Mouse (Mus musculus) cerebellum, adult 2 months (tissue): ENCODE measurements around the gene Tfap2e.

Source experiments
- CTCF ChIP-seq: fragments of 200-500 bp; IDR thresholded peaks from 2 replicates; pipeline ENCODE4 v1.5.1; 2011; ENCODE audit warnings: low read depth, mild to moderate bottlenecking, control low read depth, low read length, moderate library complexity, borderline replicate concordance; ENCODE audit not compliant: insufficient read depth
- POLR2A ChIP-seq: fragments of 200-500 bp; IDR thresholded peaks from 2 replicates; pipeline ENCODE4 v1.6.1; 2011; ENCODE audit warnings: low read length, control low read depth, borderline replicate concordance; ENCODE audit not compliant: insufficient read depth

- TF ChIP-seq CTCF (no peak), POLR2A (no peak)
Measured at GRCm38 (mm10) chr4:126743713-126744112, 7.7 kb upstream of the Tfap2e start.
